Mouse (Mus musculus): ENCODE measurements around the gene Crebrf. TPM values are rescaled to one million over a fixed set of nuclear protein-coding genes. Genes with fewer than 3 reads are reported as not detected.
A peak's percentile ranks its signal among the peaks of the same experiment; 100 is the strongest.

The Crebrf gene
- total RNA-seq (2014; rRNA removed) (18.5 and 28.0 TPM in 2 replicates), polyA plus RNA-seq (2015; fragmentation: Nextera tagmentation; extraction: Ambion mirVana) (10.2 and 11.5 TPM in 2 replicates)

DNA sequence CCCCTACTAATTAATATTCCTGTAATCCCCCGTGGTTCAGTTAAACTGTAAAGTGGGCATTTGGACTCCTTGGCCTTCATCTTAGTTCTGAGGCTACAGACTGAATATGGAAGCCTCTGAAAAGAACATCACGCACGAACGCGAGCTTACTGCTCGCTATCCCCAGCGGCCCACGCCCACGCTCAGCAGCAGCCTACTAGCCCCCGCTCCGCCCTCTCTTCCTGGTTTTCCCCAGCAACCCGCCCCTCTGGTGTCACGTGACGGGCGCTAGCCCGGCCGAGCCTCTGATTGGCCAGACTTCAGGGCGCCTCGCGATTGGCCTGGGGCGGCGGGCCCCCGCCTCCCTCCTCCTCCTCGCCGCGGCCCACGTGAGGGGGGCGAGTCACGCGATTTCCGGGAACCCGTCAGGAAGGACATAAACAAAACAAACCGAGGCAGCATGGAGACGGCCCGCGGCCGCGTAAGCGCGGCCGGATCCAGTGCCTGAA is at the start of gene Crebrf:
Crebrf (plus strand) TSS at position 380 of the 488 bp plus-strand sequence.
- no peaks in the 10 kb centered on the region for H3K36me3 ChIP-seq (ENCODE audit: insufficient read depth, low read length)
- H3K4me3 ChIP-seq (ENCODE audit: low read depth, low read length): peak within 1 kb of the TSS; percentile 96
- under 1% methylated on average over 41 of the region's 41 CpGs for WGBS
- H3K27me3 ChIP-seq (ENCODE audit: insufficient read depth, low read length): no peaks in the 10 kb centered on the region
- ATAC-seq (ENCODE audit: low FRiP score): peak; percentile 91
- H3K4me2 ChIP-seq (ENCODE audit: low read depth, low read length, poor library complexity, severe bottlenecking): peak within 1 kb of the TSS; percentile 58
- H3K27ac ChIP-seq (ENCODE audit: low read depth, low read length): peak within 1 kb of the TSS; percentile 82
- H3K4me1 ChIP-seq (ENCODE audit: insufficient read depth, low read length): 0 out of 2 replicates have a peak, but pooled peaks cover 3% of the 10 kb centered on the region
- DNase-seq (ENCODE audit: low spot score): peak; percentile 99
- H3K9ac ChIP-seq (replicated peaks; ENCODE audit: low read length, poor library complexity, severe bottlenecking): peak within 1 kb of the TSS; percentile 68
- TF ChIP-seq CTCF (IDR thresholded peaks at IDR 0.05): no peak
- no peaks in the 10 kb centered on the region for H3K9me3 ChIP-seq (ENCODE audit: low read length)

DNA sequence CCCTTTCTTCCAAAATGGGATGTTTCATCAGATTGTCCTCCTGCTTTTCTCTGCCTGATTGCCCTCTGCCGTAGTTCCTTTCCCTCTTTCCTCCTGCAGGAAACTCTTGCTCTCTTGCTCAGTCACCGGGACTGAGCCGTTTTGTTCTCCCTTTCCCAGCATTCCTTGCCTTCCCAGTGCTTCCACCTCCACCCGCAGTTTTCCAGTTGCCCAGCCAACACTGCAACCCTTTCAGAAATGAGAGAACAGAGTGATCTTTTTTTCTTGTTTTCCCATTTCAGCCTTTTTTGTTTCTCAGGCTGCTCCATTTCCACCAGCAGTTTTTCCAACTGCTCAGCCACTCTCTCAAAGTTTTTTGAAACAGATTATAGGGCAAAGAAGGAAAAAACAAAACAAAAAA is 44.2 kb upstream of the Crebrf start:
- no peak overlapping the region for H3K27ac ChIP-seq (ENCODE audit: low read depth, low read length)
- H3K27me3 ChIP-seq (ENCODE audit: insufficient read depth, low read length): no peaks in the 10 kb centered on the region
- no peak overlapping the region for H3K9ac ChIP-seq (replicated peaks; ENCODE audit: low read length, poor library complexity, severe bottlenecking)
- ATAC-seq (ENCODE audit: low FRiP score) (no peak), DNase-seq (ENCODE audit: low spot score) (no peak)
- H3K9me3 ChIP-seq (ENCODE audit: low read length): no peaks in the 10 kb centered on the region
- H3K4me3 ChIP-seq (ENCODE audit: low read depth, low read length): no peak overlapping the region
- WGBS: 40% methylated on average over 4 of the region's 4 CpGs
- H3K4me2 ChIP-seq (ENCODE audit: low read depth, low read length, poor library complexity, severe bottlenecking): no peak overlapping the region
- no peak for TF ChIP-seq CTCF (IDR thresholded peaks at IDR 0.05)
- no peaks in the 10 kb centered on the region for H3K36me3 ChIP-seq (ENCODE audit: insufficient read depth, low read length)
- no peaks in the 10 kb centered on the region for H3K4me1 ChIP-seq (ENCODE audit: insufficient read depth, low read length)

DNA sequence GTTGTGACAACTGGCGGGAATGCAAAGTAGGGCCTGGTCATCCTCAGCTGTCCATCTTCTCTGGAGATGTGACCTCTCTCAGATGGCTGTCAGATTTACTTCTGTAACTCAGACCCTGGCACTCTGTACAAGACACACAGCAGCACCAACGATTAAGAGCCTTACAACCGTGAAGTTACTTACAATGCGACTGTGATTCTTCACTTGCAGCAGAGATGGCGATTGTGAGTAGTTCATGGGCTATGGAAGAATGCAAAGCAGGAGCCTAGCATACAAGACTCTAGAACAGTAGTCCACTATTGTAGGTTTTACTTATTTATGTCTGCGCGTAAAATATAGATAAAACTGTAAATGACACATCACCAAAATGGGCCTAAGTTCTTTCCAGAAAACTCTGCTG is 39.6 kb upstream of the Crebrf start:
- Histone ChIP-seq H3K4me3 (ENCODE audit: low read depth, low read length) (peak overlapping the region; percentile 77), H3K36me3 (ENCODE audit: insufficient read depth, low read length) (0 out of 2 replicates have a peak, but pooled peaks cover 2% of the 10 kb centered on the region), H3K9ac (replicated peaks; ENCODE audit: low read length, poor library complexity, severe bottlenecking) (peak overlapping the region; percentile 86), H3K27me3 (ENCODE audit: insufficient read depth, low read length) (no peaks in the 10 kb centered on the region), H3K9me3 (ENCODE audit: low read length) (no peaks in the 10 kb centered on the region), H3K27ac (ENCODE audit: low read depth, low read length) (peak overlapping the region; percentile 95), H3K4me2 (ENCODE audit: low read depth, low read length, poor library complexity, severe bottlenecking) (peak overlapping the region; percentile 64), H3K4me1 (ENCODE audit: insufficient read depth, low read length) (peaks cover 10% of the 10 kb centered on the region)
- TF ChIP-seq CTCF (IDR thresholded peaks at IDR 0.05): no peak; the same call in 1 of the 2 replicates
- ATAC-seq (ENCODE audit: low FRiP score): peak; percentile 47
- WGBS: 23% methylated on average over 7 of the region's 7 CpGs
- no peak for DNase-seq (ENCODE audit: low spot score)

DNA sequence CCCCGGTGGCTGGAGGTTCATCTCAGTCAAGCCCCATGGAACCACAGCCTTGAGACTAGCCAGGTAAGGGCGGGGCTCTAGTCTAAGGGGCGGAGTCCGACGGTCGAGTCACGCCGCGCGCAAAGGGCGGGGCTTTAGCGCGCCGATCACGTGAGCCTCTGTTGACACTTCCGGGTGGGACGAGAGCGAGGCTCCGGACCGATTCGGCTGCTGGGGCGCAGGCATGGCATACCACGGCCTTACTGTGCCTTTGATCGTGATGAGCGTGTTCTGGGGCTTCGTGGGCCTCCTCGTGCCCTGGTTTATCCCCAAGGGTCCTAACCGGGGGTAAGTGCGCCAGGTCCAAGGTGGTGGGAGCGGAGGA is 39.2 kb upstream of the Crebrf start:
- ATAC-seq (ENCODE audit: low FRiP score): peak; percentile 93

DNA sequence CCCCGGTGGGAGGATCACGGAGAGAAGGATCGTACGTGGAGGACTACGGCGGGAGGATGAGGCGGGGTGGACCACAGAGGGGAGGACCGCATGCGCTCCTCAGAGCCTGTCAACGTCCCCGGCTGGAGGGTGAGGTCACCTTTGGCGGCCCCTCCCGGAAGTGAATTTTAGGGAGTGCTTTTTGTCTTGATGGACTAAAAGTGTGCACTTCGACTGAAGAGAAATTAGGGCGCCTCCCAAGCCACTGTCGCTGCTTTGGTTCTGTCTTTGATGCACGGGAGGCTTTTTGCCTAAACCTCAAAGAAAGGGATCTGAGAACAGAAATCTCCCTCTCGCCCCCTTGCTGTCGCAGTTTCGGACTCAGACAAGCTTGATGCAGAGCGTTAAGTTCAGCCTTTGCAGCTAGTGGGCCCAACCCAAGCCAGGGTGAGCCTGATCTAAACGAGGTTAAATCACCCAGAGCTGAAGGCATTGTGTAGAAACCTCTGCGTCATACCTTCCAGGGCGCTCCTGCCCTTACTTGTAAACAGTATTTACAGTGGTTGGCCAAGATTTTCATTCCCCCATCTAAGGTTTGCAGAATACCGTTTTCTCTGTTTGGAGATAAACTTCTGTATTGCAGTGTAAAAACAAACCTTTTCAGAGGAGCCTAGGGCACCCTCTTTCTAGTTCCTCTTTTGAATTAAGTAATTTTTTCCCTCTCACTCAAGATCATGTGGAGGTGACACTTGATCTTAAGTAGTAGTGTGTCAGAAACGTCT is 38.7 kb upstream of the Crebrf start:
- Histone ChIP-seq H3K4me3 (ENCODE audit: low read depth, low read length) (peak overlapping the region; percentile 77), H3K36me3 (ENCODE audit: insufficient read depth, low read length) (0 out of 2 replicates have a peak, but pooled peaks cover 2% of the 10 kb centered on the region), H3K4me2 (ENCODE audit: low read depth, low read length, poor library complexity, severe bottlenecking) (peak overlapping the region; percentile 64), H3K27me3 (ENCODE audit: insufficient read depth, low read length) (no peaks in the 10 kb centered on the region), H3K4me1 (ENCODE audit: insufficient read depth, low read length) (peaks cover 10% of the 10 kb centered on the region), H3K27ac (ENCODE audit: low read depth, low read length) (peak overlapping the region; percentile 95), H3K9ac (replicated peaks; ENCODE audit: low read length, poor library complexity, severe bottlenecking) (peak overlapping the region; percentile 86), H3K9me3 (ENCODE audit: low read length) (no peaks in the 10 kb centered on the region)
- TF ChIP-seq CTCF (IDR thresholded peaks at IDR 0.05): peak; percentile 55
- peak; percentile 91 for ATAC-seq (ENCODE audit: low FRiP score)
- WGBS: 3% methylated on average over 26 of the region's 26 CpGs
- peak; percentile 78 for DNase-seq (ENCODE audit: low spot score)

More for the DNA sequence above, 39.2 kb upstream of the Crebrf start:
- peak overlapping the region; percentile 86 for H3K9ac ChIP-seq (replicated peaks; ENCODE audit: low read length, poor library complexity, severe bottlenecking)
- peak overlapping the region; percentile 77 for H3K4me3 ChIP-seq (ENCODE audit: low read depth, low read length)
- H3K27me3 ChIP-seq (ENCODE audit: insufficient read depth, low read length): no peaks in the 10 kb centered on the region
- TF ChIP-seq CTCF (IDR thresholded peaks at IDR 0.05): no peak
- peak overlapping the region; percentile 64 for H3K4me2 ChIP-seq (ENCODE audit: low read depth, low read length, poor library complexity, severe bottlenecking)
- H3K9me3 ChIP-seq (ENCODE audit: low read length): no peaks in the 10 kb centered on the region
- DNase-seq (ENCODE audit: low spot score): peak; percentile 96
- H3K36me3 ChIP-seq (ENCODE audit: insufficient read depth, low read length): 0 out of 2 replicates have a peak, but pooled peaks cover 2% of the 10 kb centered on the region
- under 1% methylated on average over 30 of the region's 30 CpGs for WGBS
- peak overlapping the region; percentile 95 for H3K27ac ChIP-seq (ENCODE audit: low read depth, low read length)
- peaks cover 10% of the 10 kb centered on the region for H3K4me1 ChIP-seq (ENCODE audit: insufficient read depth, low read length)
